Mouse (Mus musculus): ENCODE measurements around the gene Sel1l3. TPM values are rescaled to one million over a fixed set of nuclear protein-coding genes. Genes with fewer than 3 reads are reported as not detected.

Sel1l3 gene
- polyA plus RNA-seq, 1 experiment from 2014 or later = 3.8 TPM

DNA sequence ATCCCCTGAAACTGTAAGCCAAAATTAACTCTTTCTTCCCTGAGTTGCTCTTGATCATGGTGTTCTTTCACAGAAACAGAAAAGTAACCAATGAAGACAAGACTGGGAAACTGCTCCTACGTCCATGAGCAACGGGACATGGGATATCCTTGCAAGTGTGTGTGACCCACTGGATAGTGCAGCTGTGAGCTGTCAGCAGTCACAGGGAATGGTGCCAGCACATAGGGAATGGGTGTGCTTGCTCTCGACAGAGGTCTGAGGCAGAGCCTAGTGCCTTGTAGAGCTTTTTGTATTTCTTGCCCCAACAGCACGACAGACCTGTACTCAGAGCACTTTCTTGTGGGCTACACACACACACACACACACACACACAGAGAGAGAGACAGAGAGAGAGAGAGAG, 107.6 kb downstream of the Sel1l3 start:
- no peak for ATAC-seq
- Histone ChIP-seq H3K9ac (replicated peaks) (no peak overlapping the region), H3K27me3 (no peaks in the 10 kb centered on the region), H3K4me3 (replicated peaks) (no peak overlapping the region), H3K36me3 (no peaks in the 10 kb centered on the region), H3K4me1 (replicated peaks) (no peaks in the 10 kb centered on the region), H3K9me3 (no peaks in the 10 kb centered on the region), H3K4me2 (replicated peaks) (no peak overlapping the region), H3K27ac (no peak overlapping the region)
- 86% methylated on average over 4 of the region's 4 CpGs for WGBS

DNA sequence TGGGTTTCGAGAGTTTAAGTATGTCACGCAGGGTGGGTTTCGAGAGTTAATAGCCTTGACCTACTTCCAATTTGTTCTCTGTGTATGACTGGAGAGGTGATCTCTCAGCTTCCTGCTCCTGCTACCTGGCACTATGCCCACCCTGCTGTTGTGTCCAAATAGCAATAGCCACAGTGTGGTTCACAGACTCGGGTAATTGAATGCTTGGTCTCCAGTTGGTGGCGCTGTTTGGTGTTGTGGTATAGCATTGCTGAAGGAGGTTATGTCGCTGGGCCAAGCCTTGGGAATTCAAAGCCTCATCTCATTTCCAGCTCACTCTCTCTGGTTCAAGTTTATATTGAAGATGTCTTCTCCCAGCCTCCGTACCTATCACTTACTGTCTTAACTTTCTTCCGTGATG, 108.0 kb downstream of the Sel1l3 start:
- H3K9me3 ChIP-seq = no peaks in the 10 kb centered on the region
- H3K4me3 ChIP-seq (replicated peaks) = no peak overlapping the region
- H3K9ac ChIP-seq (replicated peaks) = no peak overlapping the region
- H3K4me1 ChIP-seq (replicated peaks) = no peaks in the 10 kb centered on the region
- H3K36me3 ChIP-seq = no peaks in the 10 kb centered on the region
- no peaks in the 10 kb centered on the region for H3K27me3 ChIP-seq
- WGBS = 79% methylated on average over 8 of the region's 8 CpGs
- no peak overlapping the region for H3K4me2 ChIP-seq (replicated peaks)
- ATAC-seq = no peak
- no peak overlapping the region for H3K27ac ChIP-seq

- H3K4me1 ChIP-seq (replicated peaks) = no peaks in the 10 kb centered on the region
- no peak overlapping the region for H3K27ac ChIP-seq
- no peaks in the 10 kb centered on the region for H3K27me3 ChIP-seq
- ATAC-seq = no peak
- H3K9me3 ChIP-seq = no peaks in the 10 kb centered on the region
- 77% methylated on average over 13 of the region's 13 CpGs for WGBS
- no peak overlapping the region for H3K4me2 ChIP-seq (replicated peaks)
- H3K4me3 ChIP-seq (replicated peaks) = no peak overlapping the region
- H3K9ac ChIP-seq (replicated peaks) = no peak overlapping the region
- H3K36me3 ChIP-seq = no peaks in the 10 kb centered on the region
Measured at GRCm38 (mm10) chr5:53104177-53104855, 109.4 kb downstream of the Sel1l3 start.

GRCm38 (mm10) chr5:53101848-53102473, 111.8 kb downstream of the Sel1l3 start:
- no peaks in the 10 kb centered on the region for H3K27me3 ChIP-seq
- H3K9ac ChIP-seq (replicated peaks) = no peak overlapping the region
- no peak overlapping the region for H3K4me2 ChIP-seq (replicated peaks)
- no peaks in the 10 kb centered on the region for H3K9me3 ChIP-seq
- 86% methylated on average over 12 of the region's 12 CpGs for WGBS
- no peaks in the 10 kb centered on the region for H3K36me3 ChIP-seq
- ATAC-seq = no peak
- no peak overlapping the region for H3K4me3 ChIP-seq (replicated peaks)
- no peaks in the 10 kb centered on the region for H3K4me1 ChIP-seq (replicated peaks)
- no peak overlapping the region for H3K27ac ChIP-seq

GRCm38 (mm10) chr5:53091331-53091730, 122.4 kb downstream of the Sel1l3 start:
- H3K9me3 ChIP-seq = no peaks in the 10 kb centered on the region
- 69% methylated on average over 3 of the region's 3 CpGs for WGBS
- no peaks in the 10 kb centered on the region for H3K4me1 ChIP-seq (replicated peaks)
- H3K4me2 ChIP-seq (replicated peaks) = no peak overlapping the region
- H3K36me3 ChIP-seq = no peaks in the 10 kb centered on the region
- H3K27ac ChIP-seq = no peak overlapping the region
- H3K4me3 ChIP-seq (replicated peaks) = no peak overlapping the region
- H3K27me3 ChIP-seq = no peaks in the 10 kb centered on the region
- ATAC-seq = no peak
- no peak overlapping the region for H3K9ac ChIP-seq (replicated peaks)

DNA sequence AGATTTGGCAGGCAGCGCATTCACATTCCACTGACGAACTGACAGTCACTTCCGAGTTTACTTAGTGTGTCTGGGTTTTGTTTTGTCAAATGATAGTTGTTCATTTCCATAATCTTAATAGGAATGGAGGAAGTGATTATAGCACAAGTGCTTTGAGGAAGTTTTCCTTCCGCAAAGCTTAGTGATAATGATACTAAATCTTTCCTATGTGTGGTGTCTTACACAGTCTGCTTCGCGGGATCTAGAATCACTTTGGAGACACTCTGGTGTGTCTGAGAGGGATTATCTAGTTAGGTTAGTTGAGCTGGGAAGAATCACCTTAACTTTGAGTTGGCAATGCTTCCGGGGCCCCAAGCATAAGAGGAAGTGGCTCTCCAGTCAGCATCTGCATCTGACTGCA, 126.3 kb downstream of the Sel1l3 start:
- no peaks in the 10 kb centered on the region for H3K36me3 ChIP-seq
- 92% methylated on average over 7 of the region's 7 CpGs for whole genome bisulfite sequencing
- ATAC-seq = no peak

DNA sequence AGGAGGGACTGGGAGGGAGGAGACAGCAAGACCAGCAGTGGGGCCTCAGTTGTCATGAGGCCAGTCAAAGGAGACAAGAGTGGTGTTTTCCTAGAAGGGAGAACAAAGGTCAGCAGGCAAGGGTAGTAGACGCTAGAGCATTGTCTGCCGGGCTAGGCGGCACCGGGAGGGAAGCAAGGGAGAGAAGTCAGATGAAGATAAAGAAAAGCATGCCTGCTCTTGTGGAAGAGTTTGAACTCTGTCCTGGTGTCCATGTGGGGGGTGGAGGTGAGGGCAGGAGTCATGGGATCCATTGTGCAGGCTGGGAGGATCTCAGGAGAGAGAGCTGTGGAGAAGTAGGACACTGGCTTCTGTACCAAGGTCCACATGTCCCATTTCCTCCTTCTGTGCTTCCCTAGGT, 135.3 kb downstream of the Sel1l3 start:
- no peak overlapping the region for H3K9ac ChIP-seq (replicated peaks)
- no peaks in the 10 kb centered on the region for H3K36me3 ChIP-seq
- H3K4me2 ChIP-seq (replicated peaks) = no peak overlapping the region
- no peak overlapping the region for H3K27ac ChIP-seq
- no peaks in the 10 kb centered on the region for H3K9me3 ChIP-seq
- H3K4me3 ChIP-seq (replicated peaks) = no peak overlapping the region
- WGBS = 73% methylated on average over 4 of the region's 4 CpGs
- H3K4me1 ChIP-seq (replicated peaks) = no peaks in the 10 kb centered on the region
- no peak for ATAC-seq
- no peaks in the 10 kb centered on the region for H3K27me3 ChIP-seq

More for the DNA sequence above, 126.3 kb downstream of the Sel1l3 start:
- Histone ChIP-seq H3K4me1 (replicated peaks) (no peaks in the 10 kb centered on the region), H3K9me3 (no peaks in the 10 kb centered on the region), H3K9ac (replicated peaks) (no peak overlapping the region), H3K4me3 (replicated peaks) (no peak overlapping the region), H3K27me3 (no peaks in the 10 kb centered on the region), H3K4me2 (replicated peaks) (no peak overlapping the region), H3K27ac (no peak overlapping the region)

DNA sequence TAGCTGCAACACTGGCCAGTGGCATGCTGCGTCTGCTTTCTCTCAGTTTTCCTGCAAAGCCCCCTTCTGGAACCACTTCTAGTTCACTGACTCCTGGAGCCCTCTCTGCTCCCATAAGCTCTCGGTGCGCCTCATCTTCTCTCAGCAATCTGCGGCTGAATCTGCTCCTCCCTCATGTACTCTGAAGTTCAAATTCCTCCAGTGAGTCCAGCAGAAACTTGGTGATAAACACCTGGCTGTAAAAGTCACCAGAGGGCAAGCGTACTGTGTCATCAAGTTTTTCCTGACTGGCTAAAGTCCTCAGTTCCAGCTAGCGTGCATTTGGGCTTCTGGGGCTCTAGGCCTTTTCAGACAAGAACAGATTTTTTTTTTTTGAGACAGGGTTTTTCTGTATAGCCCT, 139.2 kb downstream of the Sel1l3 start:
- no peak overlapping the region for H3K9ac ChIP-seq (replicated peaks)
- H3K27me3 ChIP-seq = no peaks in the 10 kb centered on the region
- no peak overlapping the region for H3K4me2 ChIP-seq (replicated peaks)
- H3K4me3 ChIP-seq (replicated peaks) = no peak overlapping the region
- no peaks in the 10 kb centered on the region for H3K9me3 ChIP-seq
- no peaks in the 10 kb centered on the region for H3K36me3 ChIP-seq
- ATAC-seq = no peak
- WGBS = 83% methylated on average over 6 of the region's 6 CpGs
- H3K4me1 ChIP-seq (replicated peaks) = no peaks in the 10 kb centered on the region
- no peak overlapping the region for H3K27ac ChIP-seq

DNA sequence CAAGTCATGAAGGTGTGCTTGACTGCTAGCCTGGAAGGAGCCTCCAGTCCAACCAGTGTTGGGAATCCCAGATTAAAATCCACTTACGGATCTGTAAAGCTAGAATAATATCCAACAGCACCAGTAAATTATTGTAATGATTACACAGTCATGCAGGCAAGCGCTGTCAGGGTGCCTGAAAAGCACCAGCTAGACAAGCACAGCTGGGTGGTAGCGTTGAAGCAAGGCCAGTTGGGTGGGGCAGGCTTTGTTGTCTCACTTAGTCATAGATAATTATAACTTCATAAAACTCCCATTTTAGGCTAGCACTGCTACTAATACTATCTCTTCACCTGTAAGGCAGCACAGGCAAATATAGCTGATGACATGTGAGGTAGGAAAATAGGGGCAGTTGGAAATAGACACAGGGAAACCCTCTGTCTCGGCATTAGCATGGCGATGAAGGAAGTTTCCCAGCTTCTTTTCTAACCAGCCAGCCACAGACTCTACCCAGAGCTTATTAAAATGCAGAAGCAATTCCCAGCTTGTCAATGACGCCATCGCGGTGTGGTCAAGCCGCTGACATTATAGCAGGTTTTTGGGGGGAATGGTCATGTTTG, 152.1 kb downstream of the Sel1l3 start:
- Histone ChIP-seq H3K4me3 (replicated peaks) (no peak overlapping the region), H3K27ac (no peak overlapping the region), H3K9me3 (no peaks in the 10 kb centered on the region), H3K4me2 (replicated peaks) (no peak overlapping the region), H3K27me3 (no peaks in the 10 kb centered on the region), H3K4me1 (replicated peaks) (no peaks in the 10 kb centered on the region), H3K9ac (replicated peaks) (no peak overlapping the region), H3K36me3 (no peaks in the 10 kb centered on the region)
- ATAC-seq = no peak
- WGBS = 93% methylated on average over 9 of the region's 9 CpGs

Other genes starting within 250 kb of the Sel1l3 start
- 0.04 TPM in 1 of 2 replicates, not detected in the other for gene Slc34a2, start 175.8 kb downstream of the Sel1l3 start, polyA plus RNA-seq (2015; fragmentation: Nextera tagmentation; extraction: Ambion mirVana)
- 72.3 and 75.8 TPM in 2 replicates for gene Smim20, start 53.2 kb upstream of the Sel1l3 start, polyA plus RNA-seq (2015; fragmentation: Nextera tagmentation; extraction: Ambion mirVana)